Mouse (Mus musculus) c-Kit-positive CD71-negative TER-119-negative erythroid progenitor cells, embryonic 14.5 days (primary cell): ENCODE results near the gene Chgb.
A peak's percentile ranks its signal among the peaks of the same experiment; 100 is the strongest.

ENCODE experiments used
- DNase-seq: peaks from one replicate; pipeline ENCODE4 v3.0.0-alpha.2; 2013; ENCODE audit warnings: low read depth

Chgb gene

GRCm38 (mm10) chr2:132780978-132781377 lies at the start of gene Chgb:
Gene Chgb, plus strand, starts transcription at chr2:132781278.
- no peak for DNase-seq

GRCm38 (mm10) chr2:132732940-132733339 lies 48.1 kb upstream of the Chgb start:
- DNase-seq, result no peak

- DNase-seq, result no peak
Measured at GRCm38 (mm10) chr2:132733603-132734573, 47.2 kb upstream of the Chgb start.

- DNase-seq, result no peak
Measured at GRCm38 (mm10) chr2:132738816-132739432, 42.2 kb upstream of the Chgb start.

GRCm38 (mm10) chr2:132741862-132742347 lies 39.2 kb upstream of the Chgb start:
- no peak for DNase-seq

- DNase-seq, result no peak
Measured at GRCm38 (mm10) chr2:132744866-132745265, 36.2 kb upstream of the Chgb start.

- no peak for DNase-seq
Measured at GRCm38 (mm10) chr2:132746108-132746507, 35.0 kb upstream of the Chgb start.

- no peak for DNase-seq
Measured at GRCm38 (mm10) chr2:132750726-132751125, 30.4 kb upstream of the Chgb start.

- DNase-seq, result no peak
Measured at GRCm38 (mm10) chr2:132751141-132752066, 29.7 kb upstream of the Chgb start.

- DNase-seq, result no peak
Measured at GRCm38 (mm10) chr2:132752398-132752797, 28.7 kb upstream of the Chgb start.

GRCm38 (mm10) chr2:132753137-132753536 lies 27.9 kb upstream of the Chgb start:
- DNase-seq, result no peak

GRCm38 (mm10) chr2:132757911-132758310 lies 23.2 kb upstream of the Chgb start:
- no peak for DNase-seq

- DNase-seq, result no peak
Measured at GRCm38 (mm10) chr2:132770822-132771221, 10.3 kb upstream of the Chgb start.

- DNase-seq, result peak; percentile 78
Measured at GRCm38 (mm10) chr2:132781439-132782068, 476 bp downstream of the Chgb start.

- no peak for DNase-seq
Measured at GRCm38 (mm10) chr2:132784039-132784438, 3.0 kb downstream of the Chgb start.

GRCm38 (mm10) chr2:132793441-132794203 lies 12.5 kb downstream of the Chgb start:
- DNase-seq, result no peak

GRCm38 (mm10) chr2:132794204-132794586 lies 13.1 kb downstream of the Chgb start:
- no peak for DNase-seq

GRCm38 (mm10) chr2:132802976-132803375 lies 21.9 kb downstream of the Chgb start:
- DNase-seq, result no peak

GRCm38 (mm10) chr2:132815608-132816314 lies 34.7 kb downstream of the Chgb start, which contains the start of the genes Trmt6 and Mcm8:
Gene Trmt6, minus strand, starts transcription at chr2:132816055.
Gene Mcm8, plus strand, starts transcription at chr2:132816141.
- DNase-seq, result peak; percentile 97

GRCm38 (mm10) chr2:132841071-132841470 lies 60.0 kb downstream of the Chgb start:
- no peak for DNase-seq
